Mouse (Mus musculus) heart, adult 2 months (tissue): Measurements from ENCODE around the gene Scaf1. TPM values are rescaled to one million over a fixed set of nuclear protein-coding genes. Genes with fewer than 3 reads are reported as not detected.
A peak's percentile ranks its signal among the peaks of the same experiment; 100 is the strongest.

Source experiments
- DNase-seq, 2 experiments: peaks; one replicate each; pipeline ENCODE4 v3.0.0; 2021
- H3K27ac ChIP-seq: fragments of 200-600 bp; 2 replicates; pipeline ENCODE4 v1.8.1; 2022
- H3K27me3 ChIP-seq: fragments of 200-500 bp; 2 replicates; pipeline ENCODE4 v1.6.1; 2012; ENCODE audit warnings: mild to moderate bottlenecking, low read length, inconsistent platforms, mixed read lengths; ENCODE audit not compliant: control insufficient read depth, insufficient read depth
- H3K36me3 ChIP-seq: fragments of 200-500 bp; 2 replicates; pipeline ENCODE4 v1.6.1; 2012; ENCODE audit warnings: low read length, inconsistent platforms; ENCODE audit not compliant: control insufficient read depth, insufficient read depth
- H3K4me1 ChIP-seq: fragments of 200-500 bp; 2 replicates; pipeline ENCODE4 v1.6.1; 2011; ENCODE audit warnings: low read length; ENCODE audit not compliant: control insufficient read depth, insufficient read depth
- H3K4me3 ChIP-seq: fragments of 200-600 bp; 2 replicates; pipeline ENCODE4 v1.8.1; 2022
- H3K79me2 ChIP-seq: fragments of 200-500 bp; replicated peaks from 2 replicates; pipeline ENCODE4 v1.6.1; 2012; ENCODE audit warnings: mild to moderate bottlenecking, inconsistent platforms, low read length, moderate library complexity, mixed read lengths; ENCODE audit not compliant: control insufficient read depth, insufficient read depth
- H3K9ac ChIP-seq: fragments of 200-500 bp; 2 replicates; pipeline ENCODE4 v1.6.1; 2012; ENCODE audit warnings: low read depth, mild to moderate bottlenecking, control low read depth, inconsistent platforms, low read length, mixed read lengths
- CTCF ChIP-seq: fragments of 200-600 bp; IDR thresholded peaks from 2 replicates; pipeline ENCODE4 v1.8.1; 2022; ENCODE audit warnings: antibody characterized with exemption, mild to moderate bottlenecking, moderate library complexity
- EP300 ChIP-seq: fragments of 200-500 bp; IDR thresholded peaks from 2 replicates; pipeline ENCODE4 v1.6.1; 2011; ENCODE audit warnings: low read depth, low read length, control low read depth; ENCODE audit not compliant: insufficient read depth
- POLR2A ChIP-seq: fragments of 200-500 bp; IDR thresholded peaks from 2 replicates; pipeline ENCODE4 v1.6.1; 2011; ENCODE audit warnings: mild to moderate bottlenecking, low read depth, low read length, control low read depth; ENCODE audit not compliant: insufficient read depth
- WGBS: fragments of 180-500 bp; shearing (Covaris S2); methylation state at CpG from one replicate; pipeline ENCODE4 v1.1.7; 2018; 5-methylcytosine and 5-hydroxymethylcytosine counted together
- intact Hi-C: fragments of 180-260 bp; cut with DNase I; formaldehyde crosslinking; loops from one replicate; pipeline ENCODE4 v1.15.1; 2025
- long read RNA-seq: library from polyadenylated mRNA; stranded (forward); transcript quantifications from one replicate; pipeline ENCODE4 v2.0.0, GENCODE M21; 2021
- polyA plus RNA-seq: library from polyadenylated mRNA; depleted of rRNA; stranded (reverse); fragments of >200 nt; gene quantifications from 2 replicates; pipeline ENCODE4 v1.2.3, GENCODE M21; 2012; rRNA removed
- total RNA-seq, 2 experiments: library from RNA; stranded (reverse); gene quantifications; 2 replicates each; pipeline ENCODE4 v1.2.3; 2021

The Scaf1 gene
- total RNA-seq, result 10 to 100 TPM; 45.5 to 46.6 TPM
- 33.9 and 36.0 TPM in 2 replicates for polyA plus RNA-seq
- long read RNA-seq, full-length matches to known transcripts, result 3 of 24 reads
- long read RNA-seq, partial matches to known transcripts, result 20 of 24 reads
- long read RNA-seq, other reads (novel, unspliced or antisense), result 1 of 24 reads

- 1% methylated on average over 69 of the region's 69 CpGs for WGBS
- Histone ChIP-seq H3K4me1 (peaks cover 8% of the 10 kb centered on the region), H3K27me3 (no peaks in the 10 kb centered on the region), H3K36me3 (no peaks in the 10 kb centered on the region), H3K4me3 (peak within 1 kb of the TSS; percentile 95), H3K79me2 (peaks cover 1% of the 10 kb centered on the region; the same call in 1 of the 2 replicates), H3K9ac (peak within 1 kb of the TSS; percentile 88), H3K27ac (peak within 1 kb of the TSS; percentile 100)
- intact Hi-C loops, result loop anchor here (1.0 to 5.0 kb wide), 2 partner anchors 19 to 106 kb away; partner anchors contain the start of genes Irf3 and Rps11
- TF ChIP-seq EP300 (peak; percentile 86), CTCF (no peak), POLR2A (0 out of 2 replicates have a peak, but pooled peaks have one; percentile 49)
- DNase-seq, result peak; percentile 98 to 100
These were observed at the start of gene Scaf1 for GRCm38 (mm10) chr7:45015957-45016612. Scaf1 (minus strand) TSS chr7:45016363.

GRCm38 (mm10) chr7:45062239-45062835, 46.2 kb upstream of the Scaf1 start, which contains the start of the genes Nosip and Prrg2:
Nosip (plus strand) TSS chr7:45062429.
Prrg2 (minus strand) TSS chr7:45062677.
- Histone ChIP-seq H3K9ac (peak within 1 kb of the TSS; percentile 88), H3K27me3 (no peaks in the 10 kb centered on the region), H3K27ac (peak within 1 kb of the TSS; percentile 99), H3K4me3 (peak within 1 kb of the TSS; percentile 91), H3K36me3 (no peaks in the 10 kb centered on the region), H3K4me1 (peaks cover 4% of the 10 kb centered on the region; the same call in 1 of the 2 replicates), H3K79me2 (no peaks in the 10 kb centered on the region; the same call in 1 of the 2 replicates)
- TF ChIP-seq POLR2A, result peak; percentile 94
- peak; percentile 53 for TF ChIP-seq CTCF
- peak; percentile 94 for TF ChIP-seq EP300
- WGBS, result under 1% methylated on average over 31 of the region's 31 CpGs
- intact Hi-C loops, result no loop called here
- DNase-seq, result peak; percentile 94 to 95

- 17% methylated on average over 11 of the region's 11 CpGs for WGBS
- peak overlapping the region; percentile 91 for H3K4me3 ChIP-seq
- TF ChIP-seq CTCF, result no peak
- TF ChIP-seq EP300, result no peak
- no peak for TF ChIP-seq POLR2A
- H3K36me3 ChIP-seq, result no peaks in the 10 kb centered on the region
- peaks cover 4% of the 10 kb centered on the region; the same call in 1 of the 2 replicates for H3K4me1 ChIP-seq
- H3K9ac ChIP-seq, result 0 out of 2 replicates have a peak overlapping the region, but pooled peaks have one; percentile 48
- no peaks in the 10 kb centered on the region for H3K27me3 ChIP-seq
- no peak for DNase-seq
- H3K79me2 ChIP-seq, result no peaks in the 10 kb centered on the region; the same call in 1 of the 2 replicates
- peak overlapping the region; percentile 99 for H3K27ac ChIP-seq
- intact Hi-C loops, result no loop called here
These were observed 45.4 kb upstream of the Scaf1 start for GRCm38 (mm10) chr7:45061532-45062075.

- intact Hi-C loops, result no loop called here
- H3K4me1 ChIP-seq, result peaks cover 4% of the 10 kb centered on the region; the same call in 1 of the 2 replicates
- no peaks in the 10 kb centered on the region for H3K36me3 ChIP-seq
- H3K27ac ChIP-seq, result no peak overlapping the region
- no peaks in the 10 kb centered on the region for H3K27me3 ChIP-seq
- DNase-seq, result no peak
- no peak for TF ChIP-seq EP300
- 82% methylated on average over 6 of the region's 6 CpGs for WGBS
- no peaks in the 10 kb centered on the region; the same call in 1 of the 2 replicates for H3K79me2 ChIP-seq
- H3K9ac ChIP-seq, result no peak overlapping the region
- no peak overlapping the region for H3K4me3 ChIP-seq
These were observed 44.5 kb upstream of the Scaf1 start for GRCm38 (mm10) chr7:45060632-45061122.

GRCm38 (mm10) chr7:45058607-45059571, 42.7 kb upstream of the Scaf1 start:
- intact Hi-C loops, result no loop called here
- no peaks in the 10 kb centered on the region; the same call in 1 of the 2 replicates for H3K79me2 ChIP-seq
- H3K4me1 ChIP-seq, result peaks cover 4% of the 10 kb centered on the region; the same call in 1 of the 2 replicates
- H3K4me3 ChIP-seq, result no peak overlapping the region
- no peaks in the 10 kb centered on the region for H3K27me3 ChIP-seq
- DNase-seq, result no peak
- 85% methylated on average over 10 of the region's 10 CpGs for WGBS
- no peaks in the 10 kb centered on the region for H3K36me3 ChIP-seq
- H3K9ac ChIP-seq, result no peak overlapping the region
- TF ChIP-seq POLR2A (no peak), EP300 (no peak), CTCF (no peak)
- H3K27ac ChIP-seq, result no peak overlapping the region
